Mouse (Mus musculus): ENCODE data around the gene Igfbp1. TPM values are rescaled to one million over a fixed set of nuclear protein-coding genes. Genes with fewer than 3 reads are reported as not detected.

The Igfbp1 gene
- polyA plus RNA-seq, 1 experiment from 2014 or later, result 0.11 TPM

- H3K9me3 ChIP-seq (replicated peaks; ENCODE audit: control insufficient read depth, low read length, poor library complexity, severe bottlenecking), result no peaks in the 10 kb centered on the region
- H3K9ac ChIP-seq (ENCODE audit: low read depth, low read length), result no peak overlapping the region
- H3K27ac ChIP-seq (ENCODE audit: low read length), result no peak overlapping the region
- no peaks in the 10 kb centered on the region for H3K27me3 ChIP-seq (ENCODE audit: control insufficient read depth, insufficient read depth, low read depth, low read length)
- no peaks in the 10 kb centered on the region for H3K4me1 ChIP-seq (ENCODE audit: control insufficient read depth, insufficient read depth, low read length)
- H3K4me3 ChIP-seq (ENCODE audit: low read depth, low read length), result no peak overlapping the region
- no peaks in the 10 kb centered on the region for H3K36me3 ChIP-seq (ENCODE audit: control insufficient read depth, insufficient read depth, low read length)
- WGBS, result 60% methylated on average over 8 of the region's 8 CpGs
- H3K4me2 ChIP-seq (ENCODE audit: low read length), result no peak overlapping the region
- no peak for ATAC-seq
Measured at GRCm38 (mm10) chr11:7187472-7187871, 10.1 kb upstream of the Igfbp1 start.

- H3K4me1 ChIP-seq (ENCODE audit: control insufficient read depth, insufficient read depth, low read length), result no peaks in the 10 kb centered on the region
- no peaks in the 10 kb centered on the region for H3K27me3 ChIP-seq (ENCODE audit: control insufficient read depth, insufficient read depth, low read depth, low read length)
- no peaks in the 10 kb centered on the region for H3K36me3 ChIP-seq (ENCODE audit: control insufficient read depth, insufficient read depth, low read length)
- H3K27ac ChIP-seq (ENCODE audit: low read length), result no peak within 1 kb of the TSS
- H3K4me3 ChIP-seq (ENCODE audit: low read depth, low read length), result no peak within 1 kb of the TSS
- no peaks in the 10 kb centered on the region for H3K9me3 ChIP-seq (replicated peaks; ENCODE audit: control insufficient read depth, low read length, poor library complexity, severe bottlenecking)
- no peak within 1 kb of the TSS for H3K9ac ChIP-seq (ENCODE audit: low read depth, low read length)
- H3K4me2 ChIP-seq (ENCODE audit: low read length), result no peak within 1 kb of the TSS
- 88% methylated on average over 13 of the region's 13 CpGs for WGBS
- ATAC-seq, result no peak
Measured at GRCm38 (mm10) chr11:7188469-7188868, 9.1 kb upstream of the Igfbp1 start, which contains the start of gene Gm11985. TSS of gene Gm11985 (minus strand) at chr11:7188569.

GRCm38 (mm10) chr11:7192710-7193109 lies 4.9 kb upstream of the Igfbp1 start:
- Histone ChIP-seq H3K4me1 (ENCODE audit: control insufficient read depth, insufficient read depth, low read length) (peaks cover 5% of the 10 kb centered on the region; the same call in 1 of the 2 replicates), H3K9me3 (replicated peaks; ENCODE audit: control insufficient read depth, low read length, poor library complexity, severe bottlenecking) (no peaks in the 10 kb centered on the region; the same call in 1 of the 2 replicates), H3K27me3 (ENCODE audit: control insufficient read depth, insufficient read depth, low read depth, low read length) (no peaks in the 10 kb centered on the region), H3K27ac (ENCODE audit: low read length) (no peak overlapping the region), H3K9ac (ENCODE audit: low read depth, low read length) (no peak overlapping the region), H3K36me3 (ENCODE audit: control insufficient read depth, insufficient read depth, low read length) (no peaks in the 10 kb centered on the region), H3K4me3 (ENCODE audit: low read depth, low read length) (no peak overlapping the region), H3K4me2 (ENCODE audit: low read length) (no peak overlapping the region)
- WGBS, result 69% methylated on average over 6 of the region's 6 CpGs
- no peak for ATAC-seq

GRCm38 (mm10) chr11:7193134-7193533 lies 4.4 kb upstream of the Igfbp1 start:
- Histone ChIP-seq H3K9ac (ENCODE audit: low read depth, low read length) (no peak overlapping the region), H3K4me1 (ENCODE audit: control insufficient read depth, insufficient read depth, low read length) (peaks cover 5% of the 10 kb centered on the region; the same call in 1 of the 2 replicates), H3K4me3 (ENCODE audit: low read depth, low read length) (no peak overlapping the region), H3K36me3 (ENCODE audit: control insufficient read depth, insufficient read depth, low read length) (no peaks in the 10 kb centered on the region), H3K27ac (ENCODE audit: low read length) (no peak overlapping the region), H3K27me3 (ENCODE audit: control insufficient read depth, insufficient read depth, low read depth, low read length) (no peaks in the 10 kb centered on the region), H3K4me2 (ENCODE audit: low read length) (no peak overlapping the region), H3K9me3 (replicated peaks; ENCODE audit: control insufficient read depth, low read length, poor library complexity, severe bottlenecking) (no peaks in the 10 kb centered on the region; the same call in 1 of the 2 replicates)
- no peak for ATAC-seq
- 77% methylated on average over 9 of the region's 9 CpGs for WGBS

GRCm38 (mm10) chr11:7194432-7195311 lies 2.9 kb upstream of the Igfbp1 start:
- H3K36me3 ChIP-seq (ENCODE audit: control insufficient read depth, insufficient read depth, low read length), result no peaks in the 10 kb centered on the region
- ATAC-seq, result no peak
- no peaks in the 10 kb centered on the region; the same call in 1 of the 2 replicates for H3K9me3 ChIP-seq (replicated peaks; ENCODE audit: control insufficient read depth, low read length, poor library complexity, severe bottlenecking)
- no peak overlapping the region for H3K9ac ChIP-seq (ENCODE audit: low read depth, low read length)
- no peak overlapping the region for H3K4me2 ChIP-seq (ENCODE audit: low read length)
- 98% methylated on average over 10 of the region's 10 CpGs for WGBS
- H3K4me1 ChIP-seq (ENCODE audit: control insufficient read depth, insufficient read depth, low read length), result peaks cover 5% of the 10 kb centered on the region; the same call in 1 of the 2 replicates
- H3K27me3 ChIP-seq (ENCODE audit: control insufficient read depth, insufficient read depth, low read depth, low read length), result no peaks in the 10 kb centered on the region
- no peak overlapping the region for H3K27ac ChIP-seq (ENCODE audit: low read length)
- H3K4me3 ChIP-seq (ENCODE audit: low read depth, low read length), result no peak overlapping the region

GRCm38 (mm10) chr11:7195312-7195685 lies 2.3 kb upstream of the Igfbp1 start:
- Histone ChIP-seq H3K4me1 (ENCODE audit: control insufficient read depth, insufficient read depth, low read length) (peaks cover 5% of the 10 kb centered on the region; the same call in 1 of the 2 replicates), H3K27ac (ENCODE audit: low read length) (no peak overlapping the region), H3K9me3 (replicated peaks; ENCODE audit: control insufficient read depth, low read length, poor library complexity, severe bottlenecking) (no peaks in the 10 kb centered on the region; the same call in 1 of the 2 replicates), H3K4me2 (ENCODE audit: low read length) (no peak overlapping the region), H3K4me3 (ENCODE audit: low read depth, low read length) (no peak overlapping the region), H3K9ac (ENCODE audit: low read depth, low read length) (no peak overlapping the region), H3K27me3 (ENCODE audit: control insufficient read depth, insufficient read depth, low read depth, low read length) (no peaks in the 10 kb centered on the region), H3K36me3 (ENCODE audit: control insufficient read depth, insufficient read depth, low read length) (no peaks in the 10 kb centered on the region)
- no peak for ATAC-seq
- 91% methylated on average over 4 of the region's 4 CpGs for WGBS

- WGBS, result 85% methylated on average over 19 of the region's 19 CpGs
- no peaks in the 10 kb centered on the region for H3K36me3 ChIP-seq (ENCODE audit: control insufficient read depth, insufficient read depth, low read length)
- H3K9ac ChIP-seq (ENCODE audit: low read depth, low read length), result no peak overlapping the region
- no peak overlapping the region for H3K4me3 ChIP-seq (ENCODE audit: low read depth, low read length)
- no peak overlapping the region for H3K27ac ChIP-seq (ENCODE audit: low read length)
- peaks cover 5% of the 10 kb centered on the region; the same call in 1 of the 2 replicates for H3K4me1 ChIP-seq (ENCODE audit: control insufficient read depth, insufficient read depth, low read length)
- no peak overlapping the region for H3K4me2 ChIP-seq (ENCODE audit: low read length)
- no peaks in the 10 kb centered on the region for H3K27me3 ChIP-seq (ENCODE audit: control insufficient read depth, insufficient read depth, low read depth, low read length)
- H3K9me3 ChIP-seq (replicated peaks; ENCODE audit: control insufficient read depth, low read length, poor library complexity, severe bottlenecking), result no peaks in the 10 kb centered on the region; the same call in 1 of the 2 replicates
- ATAC-seq, result no peak
Measured at GRCm38 (mm10) chr11:7198006-7198405, 424 bp downstream of the Igfbp1 start.

- H3K27me3 ChIP-seq (ENCODE audit: control insufficient read depth, insufficient read depth, low read depth, low read length), result no peaks in the 10 kb centered on the region
- H3K4me1 ChIP-seq (ENCODE audit: control insufficient read depth, insufficient read depth, low read length), result peaks cover 5% of the 10 kb centered on the region; the same call in 1 of the 2 replicates
- no peak overlapping the region for H3K27ac ChIP-seq (ENCODE audit: low read length)
- no peak overlapping the region for H3K4me3 ChIP-seq (ENCODE audit: low read depth, low read length)
- H3K9ac ChIP-seq (ENCODE audit: low read depth, low read length), result no peak overlapping the region
- H3K4me2 ChIP-seq (ENCODE audit: low read length), result no peak overlapping the region
- no peaks in the 10 kb centered on the region for H3K36me3 ChIP-seq (ENCODE audit: control insufficient read depth, insufficient read depth, low read length)
- ATAC-seq, result no peak
- WGBS, result 81% methylated on average over 10 of the region's 10 CpGs
- no peaks in the 10 kb centered on the region; the same call in 1 of the 2 replicates for H3K9me3 ChIP-seq (replicated peaks; ENCODE audit: control insufficient read depth, low read length, poor library complexity, severe bottlenecking)
Measured at GRCm38 (mm10) chr11:7198481-7199256, 1.1 kb downstream of the Igfbp1 start.
